Mouse (Mus musculus) lung, postnatal 0 days (tissue): ENCODE data around the gene Frat1. TPM values are rescaled to one million over a fixed set of nuclear protein-coding genes. Genes with fewer than 3 reads are reported as not detected.

Experiments used
- ATAC-seq: fragments of 200-750 bp; cut with Nextera tagmentation; 2 replicates; pipeline ENCODE4 v1.8.0; 2017; ENCODE audit warnings: moderate library complexity
- DNase-seq: peaks from one replicate; pipeline ENCODE4 v3.0.0-alpha.2; 2016; ENCODE audit warnings: low spot score
- H3K27ac ChIP-seq: fragments of 300-500 bp; sonication (generic); 2 replicates; pipeline ENCODE4 v1.5.1; 2014; ENCODE audit warnings: antibody characterized with exemption, mild to moderate bottlenecking, low read length, mixed read lengths
- H3K27me3 ChIP-seq: fragments of 300-500 bp; sonication (generic); replicated peaks from 2 replicates; pipeline ENCODE4 v1.6.1; 2014; ENCODE audit warnings: low read length, mixed read lengths; ENCODE audit not compliant: insufficient read depth
- H3K36me3 ChIP-seq: fragments of 300-500 bp; sonication (generic); 2 replicates; pipeline ENCODE4 v1.6.1; 2014; ENCODE audit warnings: low read length, mixed read lengths; ENCODE audit not compliant: insufficient read depth
- H3K4me1 ChIP-seq: fragments of 300-500 bp; sonication (generic); 2 replicates; pipeline ENCODE4 v1.6.1; 2014; ENCODE audit warnings: antibody characterized with exemption, low read depth, low read length, mixed read lengths; ENCODE audit not compliant: insufficient read depth
- H3K4me2 ChIP-seq: fragments of 300-500 bp; sonication (generic); replicated peaks from 2 replicates; pipeline ENCODE4 v1.6.1; 2014; ENCODE audit warnings: low read depth, mild to moderate bottlenecking, low read length, moderate library complexity, mixed read lengths
- H3K4me3 ChIP-seq: fragments of 300-500 bp; sonication (generic); 2 replicates; pipeline ENCODE4 v1.5.1; 2014; ENCODE audit warnings: low read depth, low read length
- H3K9ac ChIP-seq: fragments of 300-500 bp; sonication (generic); replicated peaks from 2 replicates; pipeline ENCODE4 v1.6.1; 2014; ENCODE audit warnings: low read depth, mild to moderate bottlenecking
- H3K9me3 ChIP-seq: fragments of 300-500 bp; sonication (generic); 2 replicates; pipeline ENCODE4 v1.6.1; 2016; ENCODE audit warnings: low read length, mixed read lengths
- CTCF ChIP-seq: IDR thresholded peaks from 2 replicates; pipeline ENCODE4 v1.5.1; 2016; ENCODE audit warnings: antibody characterized with exemption, mild to moderate bottlenecking
- EP300 ChIP-seq: IDR thresholded peaks from 2 replicates; pipeline ENCODE4 v1.6.1; 2016; ENCODE audit warnings: antibody characterized with exemption, mild to moderate bottlenecking, control low read depth
- WGBS: fragments of 180-500 bp; shearing (Covaris S2); extraction: QIAGEN DNeasy Blood & Tissue Kit; methylation state at CpG from one replicate; pipeline ENCODE4 v1.1.7; 2014; 5-methylcytosine and 5-hydroxymethylcytosine counted together
- polyA plus RNA-seq: library from polyadenylated mRNA; unstranded; fragments of >200 nt; fragmentation: Nextera tagmentation; extraction: Ambion mirVana; gene quantifications from 2 replicates; pipeline ENCODE4 v1.2.1, GENCODE M21; 2015

Gene Frat1
- polyA plus RNA-seq, 1 experiment from 2014 or later, result 14.1 TPM

GRCm38 (mm10) chr19:41837917-41838261, 8.1 kb downstream of the Frat1 start:
- Histone ChIP-seq H3K27ac (no peak overlapping the region), H3K27me3 (no peaks in the 10 kb centered on the region), H3K4me1 (no peaks in the 10 kb centered on the region), H3K9me3 (no peaks in the 10 kb centered on the region), H3K36me3 (no peaks in the 10 kb centered on the region), H3K4me2 (peak overlapping the region; percentile 22), H3K4me3 (no peak overlapping the region), H3K9ac (no peak overlapping the region)
- TF ChIP-seq CTCF (no peak), EP300 (peak; percentile 68)
- DNase-seq, result peak; percentile 82
- WGBS, result 30% methylated on average over 4 of the region's 4 CpGs
- ATAC-seq, result peak; percentile 82

GRCm38 (mm10) chr19:41838808-41839207, 9.0 kb downstream of the Frat1 start:
- no peak overlapping the region for H3K4me2 ChIP-seq
- ATAC-seq, result no peak
- H3K27ac ChIP-seq, result no peak overlapping the region
- TF ChIP-seq EP300, result no peak
- no peak for TF ChIP-seq CTCF
- H3K36me3 ChIP-seq, result no peaks in the 10 kb centered on the region
- 18% methylated on average over 6 of the region's 6 CpGs for WGBS
- H3K27me3 ChIP-seq, result no peaks in the 10 kb centered on the region
- H3K9ac ChIP-seq, result no peak overlapping the region
- H3K4me1 ChIP-seq, result no peaks in the 10 kb centered on the region
- H3K9me3 ChIP-seq, result no peaks in the 10 kb centered on the region
- no peak for DNase-seq
- H3K4me3 ChIP-seq, result no peak overlapping the region

- no peak overlapping the region for H3K4me3 ChIP-seq
- H3K4me1 ChIP-seq, result no peaks in the 10 kb centered on the region
- TF ChIP-seq CTCF, result no peak
- no peak for TF ChIP-seq EP300
- no peaks in the 10 kb centered on the region for H3K36me3 ChIP-seq
- no peaks in the 10 kb centered on the region for H3K27me3 ChIP-seq
- WGBS, result 94% methylated on average over 3 of the region's 3 CpGs
- no peak overlapping the region for H3K27ac ChIP-seq
- H3K9ac ChIP-seq, result no peak overlapping the region
- H3K9me3 ChIP-seq, result no peaks in the 10 kb centered on the region
- ATAC-seq (no peak), DNase-seq (no peak)
- H3K4me2 ChIP-seq, result no peak overlapping the region
Measured at GRCm38 (mm10) chr19:41839685-41840084, 9.9 kb downstream of the Frat1 start.

- 64% methylated on average over 7 of the region's 7 CpGs for WGBS
- H3K9me3 ChIP-seq, result no peaks in the 10 kb centered on the region
- no peak overlapping the region for H3K4me2 ChIP-seq
- no peaks in the 10 kb centered on the region for H3K4me1 ChIP-seq
- no peak for TF ChIP-seq EP300
- no peak for TF ChIP-seq CTCF
- no peaks in the 10 kb centered on the region for H3K27me3 ChIP-seq
- ATAC-seq, result no peak
- no peaks in the 10 kb centered on the region for H3K36me3 ChIP-seq
- no peak for DNase-seq
- H3K9ac ChIP-seq, result no peak overlapping the region
- H3K4me3 ChIP-seq, result no peak overlapping the region
- no peak overlapping the region for H3K27ac ChIP-seq
Measured at GRCm38 (mm10) chr19:41841105-41841750, 11.5 kb downstream of the Frat1 start.

GRCm38 (mm10) chr19:41842196-41842595, 12.4 kb downstream of the Frat1 start:
- no peak for TF ChIP-seq CTCF
- no peaks in the 10 kb centered on the region for H3K27me3 ChIP-seq
- H3K4me3 ChIP-seq, result no peak overlapping the region
- ATAC-seq, result no peak
- no peak for DNase-seq
- peaks cover 4% of the 10 kb centered on the region; the same call in 1 of the 2 replicates for H3K4me1 ChIP-seq
- no peaks in the 10 kb centered on the region for H3K36me3 ChIP-seq
- no peak overlapping the region for H3K4me2 ChIP-seq
- WGBS, result 77% methylated on average over 4 of the region's 4 CpGs
- no peak overlapping the region for H3K9ac ChIP-seq
- no peaks in the 10 kb centered on the region for H3K9me3 ChIP-seq
- H3K27ac ChIP-seq, result no peak overlapping the region

- H3K27ac ChIP-seq, result no peak overlapping the region
- no peaks in the 10 kb centered on the region for H3K36me3 ChIP-seq
- H3K27me3 ChIP-seq, result no peaks in the 10 kb centered on the region
- no peak overlapping the region for H3K9ac ChIP-seq
- no peak overlapping the region for H3K4me3 ChIP-seq
- TF ChIP-seq EP300 (no peak), CTCF (no peak)
- no peaks in the 10 kb centered on the region for H3K9me3 ChIP-seq
- 85% methylated on average over 4 of the region's 4 CpGs for WGBS
- H3K4me2 ChIP-seq, result no peak overlapping the region
- H3K4me1 ChIP-seq, result peaks cover 4% of the 10 kb centered on the region; the same call in 1 of the 2 replicates
- DNase-seq (no peak), ATAC-seq (no peak)
Measured at GRCm38 (mm10) chr19:41842706-41843105, 12.9 kb downstream of the Frat1 start.

GRCm38 (mm10) chr19:41844345-41844744, 14.6 kb downstream of the Frat1 start:
- WGBS, result 83% methylated on average over 6 of the region's 6 CpGs
- no peaks in the 10 kb centered on the region for H3K9me3 ChIP-seq
- H3K27me3 ChIP-seq, result no peaks in the 10 kb centered on the region
- no peak for TF ChIP-seq EP300
- peak; percentile 45 for TF ChIP-seq CTCF
- no peak overlapping the region for H3K9ac ChIP-seq
- H3K4me1 ChIP-seq, result peaks cover 4% of the 10 kb centered on the region; the same call in 1 of the 2 replicates
- no peak overlapping the region for H3K4me2 ChIP-seq
- DNase-seq, result no peak
- no peaks in the 10 kb centered on the region for H3K36me3 ChIP-seq
- H3K27ac ChIP-seq, result no peak overlapping the region
- H3K4me3 ChIP-seq, result no peak overlapping the region
- no peak for ATAC-seq
